Mouse (Mus musculus): ENCODE measurements around the gene M1ap.

M1ap gene

GRCm38 (mm10) chr6:83005444-83006011 lies 58.8 kb downstream of the M1ap start:
- in situ Hi-C loops (cut with MboI, MseI) = loop anchor here (5.0 to 25.0 kb wide), 2 partner anchors 42 to 982 kb away; no protein-coding TSS in a partner anchor

- in situ Hi-C loops (cut with MboI, MseI) = loop anchor here (5.0 to 25.0 kb wide), 2 partner anchors 41 to 981 kb away; no protein-coding TSS in a partner anchor
Measured at GRCm38 (mm10) chr6:83006114-83006513, 59.4 kb downstream of the M1ap start.

GRCm38 (mm10) chr6:83008659-83009058 lies 62.0 kb downstream of the M1ap start:
- in situ Hi-C loops (cut with MboI, MseI) = loop anchor here (5.0 to 25.0 kb wide), 2 partner anchors 39 to 979 kb away; no protein-coding TSS in a partner anchor

GRCm38 (mm10) chr6:83010010-83010409 lies 63.3 kb downstream of the M1ap start:
- in situ Hi-C loops (cut with MboI, MseI) = loop anchor here (25.0 kb wide), 1 partner anchor 977 kb away; no protein-coding TSS in a partner anchor

GRCm38 (mm10) chr6:83011255-83011654 lies 64.6 kb downstream of the M1ap start:
- in situ Hi-C loops (cut with MboI, MseI) = loop anchor here (25.0 kb wide), 1 partner anchor 976 kb away; no protein-coding TSS in a partner anchor

- in situ Hi-C loops (cut with MboI, MseI) = loop anchor here (25.0 kb wide), 1 partner anchor 976 kb away; no protein-coding TSS in a partner anchor
Measured at GRCm38 (mm10) chr6:83011756-83012155, 65.1 kb downstream of the M1ap start.

- in situ Hi-C loops (cut with MboI, MseI) = loop anchor here (25.0 kb wide), 1 partner anchor 974 kb away; no protein-coding TSS in a partner anchor
Measured at GRCm38 (mm10) chr6:83013444-83013843, 66.7 kb downstream of the M1ap start.

GRCm38 (mm10) chr6:83014482-83015466 lies 68.1 kb downstream of the M1ap start:
- in situ Hi-C loops (cut with MboI, MseI) = loop anchor here (25.0 kb wide), 1 partner anchor 973 kb away; no protein-coding TSS in a partner anchor

GRCm38 (mm10) chr6:83015749-83016148 lies 69.0 kb downstream of the M1ap start:
- in situ Hi-C loops (cut with MboI, MseI) = loop anchor here (25.0 kb wide), 1 partner anchor 972 kb away; no protein-coding TSS in a partner anchor

- in situ Hi-C loops (cut with MboI, MseI) = loop anchor here (25.0 kb wide), 1 partner anchor 970 kb away; no protein-coding TSS in a partner anchor
Measured at GRCm38 (mm10) chr6:83017190-83017589, 70.5 kb downstream of the M1ap start.

- in situ Hi-C loops (cut with MboI, MseI) = loop anchor here (25.0 kb wide), 1 partner anchor 968 kb away; no protein-coding TSS in a partner anchor
Measured at GRCm38 (mm10) chr6:83019044-83019443, 72.3 kb downstream of the M1ap start.

GRCm38 (mm10) chr6:83020121-83020520 lies 73.4 kb downstream of the M1ap start:
- in situ Hi-C loops (cut with MboI, MseI) = loop anchor here (25.0 kb wide), 1 partner anchor 967 kb away; no protein-coding TSS in a partner anchor

- in situ Hi-C loops (cut with MboI, MseI) = loop anchor here (25.0 kb wide), 1 partner anchor 966 kb away; no protein-coding TSS in a partner anchor
Measured at GRCm38 (mm10) chr6:83020836-83021593, 74.3 kb downstream of the M1ap start.

- in situ Hi-C loops (cut with MboI, MseI) = loop anchor here (25.0 kb wide), 1 partner anchor 964 kb away; no protein-coding TSS in a partner anchor
Measured at GRCm38 (mm10) chr6:83023008-83023407, 76.3 kb downstream of the M1ap start.

GRCm38 (mm10) chr6:83023786-83024185 lies 77.1 kb downstream of the M1ap start:
- in situ Hi-C loops (cut with MboI, MseI) = loop anchor here (25.0 kb wide), 1 partner anchor 964 kb away; no protein-coding TSS in a partner anchor

- in situ Hi-C loops (cut with MboI, MseI) = loop anchor here (25.0 kb wide), 1 partner anchor 963 kb away; no protein-coding TSS in a partner anchor
Measured at GRCm38 (mm10) chr6:83024421-83024820, 77.7 kb downstream of the M1ap start.

- in situ Hi-C loops (cut with MboI, MseI) = no loop called here
Measured at GRCm38 (mm10) chr6:83025221-83025620, 78.5 kb downstream of the M1ap start.

GRCm38 (mm10) chr6:83027293-83027692 lies 80.6 kb downstream of the M1ap start:
- in situ Hi-C loops (cut with MboI, MseI) = no loop called here

- in situ Hi-C loops (cut with MboI, MseI) = no loop called here
Measured at GRCm38 (mm10) chr6:83027706-83028105, 81.0 kb downstream of the M1ap start.

- in situ Hi-C loops (cut with MboI, MseI) = no loop called here
Measured at GRCm38 (mm10) chr6:83029777-83030176, 83.1 kb downstream of the M1ap start.

- in situ Hi-C loops (cut with MboI, MseI) = no loop called here
Measured at GRCm38 (mm10) chr6:83031111-83031510, 84.4 kb downstream of the M1ap start.

Data from T-helper 2 cell (primary cell).